Comparison of ENCODE assay signal across 10 mouse cellular contexts in the genomic region with DNA sequence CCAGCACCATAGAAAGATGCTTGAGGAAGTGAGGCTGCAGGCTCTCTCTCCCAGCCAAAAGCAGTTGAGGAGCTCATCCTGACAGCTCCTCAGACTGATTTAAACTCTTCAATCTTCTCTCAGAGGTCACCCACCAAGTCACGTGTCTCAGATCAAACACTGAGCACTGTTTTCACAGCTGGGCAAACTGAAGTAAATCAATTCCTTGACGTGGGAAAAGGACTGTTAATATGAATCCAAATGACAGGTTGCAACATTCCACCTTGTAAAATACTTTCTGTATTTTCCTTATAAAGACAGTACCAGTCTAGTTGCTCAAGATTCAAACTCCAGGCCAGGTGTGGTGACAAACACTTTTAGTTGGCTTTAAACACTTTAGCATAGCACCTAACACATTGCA. TPM values are rescaled to one million over a fixed set of nuclear protein-coding genes. Genes with fewer than 3 reads are reported as not detected.
A peak's percentile ranks its signal among the peaks of the same experiment; 100 is the strongest.
DNase-seq lines count a peak whose midpoint lies in the region; ATAC-seq and TF ChIP-seq lines count a peak whose summit lies in the region.
"Had no signal": no experiment of that assay in that cellular context is flagged by ENCODE, and none has a peak within 500 bp of the region (broad histone marks: within the 10 kb centered on the region; RNA-seq: fewer than 3 reads in every experiment).

No protein-coding gene starts in this region.

- H3K27me3 ChIP-seq in heart, embryonic 15.5 days: no peaks in the 10 kb centered on the region
- no peaks in the 10 kb centered on the region for H3K27me3 ChIP-seq in hindbrain, postnatal 0 days (ENCODE audit: insufficient read depth, low read length)
- H3K27me3 ChIP-seq in midbrain, embryonic 14.5 days (ENCODE audit: control insufficient read depth, insufficient read depth, low read length): no peaks in the 10 kb centered on the region
- H3K27me3 ChIP-seq: Patski had no signal

- peak overlapping the region; percentile 95; the same call in 1 of the 2 replicates for H3K9ac ChIP-seq in heart, embryonic 15.5 days
- H3K9ac ChIP-seq in hindbrain, postnatal 0 days (replicated peaks; ENCODE audit: low read length): peak overlapping the region; percentile 97
- H3K9ac ChIP-seq in midbrain, embryonic 14.5 days (replicated peaks; ENCODE audit: low read length): peak overlapping the region; percentile 20; the same call in 1 of the 2 replicates

- DNase-seq in heart, postnatal 4 days: no peak
- DNase-seq in embryo, embryonic 10 days (ENCODE audit: low spot score): peak; percentile 69
- no peak for DNase-seq in hindbrain, postnatal 0 days (ENCODE audit: low spot score)
- no peak for DNase-seq in midbrain, embryonic 14.5 days
- no peak for DNase-seq in spleen, postnatal 10 days (ENCODE audit: low spot score in 2 of 2)
- no peak for DNase-seq in cerebellum, postnatal 14 days
- DNase-seq: layer of hippocampus, postnatal 36 days had no signal

- no peaks in the 10 kb centered on the region for H3K9me3 ChIP-seq in heart, embryonic 15.5 days (replicated peaks)
- no peaks in the 10 kb centered on the region for H3K9me3 ChIP-seq in hindbrain, postnatal 0 days (ENCODE audit: low read length)
- no peaks in the 10 kb centered on the region for H3K9me3 ChIP-seq in midbrain, embryonic 14.5 days (ENCODE audit: control insufficient read depth, low read length)

- H3K4me1 ChIP-seq in heart, embryonic 15.5 days (replicated peaks): peaks cover 31% of the 10 kb centered on the region
- peaks cover 15% of the 10 kb centered on the region for H3K4me1 ChIP-seq in hindbrain, postnatal 0 days (ENCODE audit: insufficient read depth, low read length)
- H3K4me1 ChIP-seq in midbrain, embryonic 14.5 days (ENCODE audit: control insufficient read depth, insufficient read depth, low read length): peaks cover 22% of the 10 kb centered on the region

- no peak for ATAC-seq in heart, embryonic 15.5 days (replicated peaks; ENCODE audit: insufficient number of reproducible peaks, insufficient read depth, low FRiP score, low read depth)
- ATAC-seq in hindbrain, postnatal 0 days: no peak
- ATAC-seq in midbrain, embryonic 14.5 days (ENCODE audit: low FRiP score, low TSS enrichment): no peak
- ATAC-seq in CD4-positive, CD25-positive, alpha-beta regulatory T cell, adult 4 months: no peak
- ATAC-seq: Patski had no signal

- TF ChIP-seq CTCF in hindbrain, postnatal 0 days (IDR thresholded peaks at IDR 0.05; ENCODE audit: low read depth): no peak

- H3K36me3 ChIP-seq in heart, embryonic 15.5 days: peaks cover 17% of the 10 kb centered on the region
- H3K36me3 ChIP-seq in hindbrain, postnatal 0 days (ENCODE audit: insufficient read depth, low read length): peaks cover 8% of the 10 kb centered on the region; the same call in 1 of the 2 replicates
- H3K36me3 ChIP-seq in midbrain, embryonic 14.5 days (ENCODE audit: control insufficient read depth, insufficient read depth, low read length): peaks cover 20% of the 10 kb centered on the region

- WGBS in heart, embryonic 15.5 days: 7% methylated on average over 2 of the region's 2 CpGs
- 29% methylated on average over 2 of the region's 2 CpGs for WGBS in hindbrain, postnatal 0 days
- WGBS in midbrain, embryonic 14.5 days: 26% methylated on average over 2 of the region's 2 CpGs

- peak overlapping the region; percentile 66 for H3K4me2 ChIP-seq in heart, embryonic 15.5 days
- H3K4me2 ChIP-seq in hindbrain, postnatal 0 days (ENCODE audit: low read depth, low read length): peak overlapping the region; percentile 81
- H3K4me2 ChIP-seq in midbrain, embryonic 14.5 days (ENCODE audit: low read length): peak overlapping the region; percentile 62

- H3K27ac ChIP-seq in heart, embryonic 15.5 days: 0 out of 2 replicates have a peak overlapping the region, but pooled peaks have one; percentile 95
- H3K27ac ChIP-seq in hindbrain, postnatal 0 days: no peak overlapping the region
- no peak overlapping the region for H3K27ac ChIP-seq in midbrain, embryonic 14.5 days (replicated peaks; ENCODE audit: low read depth, low read length)

- peak overlapping the region; percentile 88 for H3K4me3 ChIP-seq in heart, embryonic 15.5 days
- peak overlapping the region; percentile 99 for H3K4me3 ChIP-seq in hindbrain, postnatal 0 days (ENCODE audit: low read length)
- peak overlapping the region; percentile 92 for H3K4me3 ChIP-seq in midbrain, embryonic 14.5 days (replicated peaks; ENCODE audit: low read depth, low read length)

RNA-seq across cellular contexts. Expression of a gene that starts 1.6 kb away (rescaled TPM):
- 26.2 and 30.5 TPM in 2 replicates for polyA plus RNA-seq in heart, embryonic 15.5 days (2015; fragmentation: Nextera tagmentation; extraction: Ambion mirVana)
- 10 to 100 TPM; 26.4 to 27.5 TPM for total RNA-seq in heart, postnatal 4 days (2021)
- total RNA-seq in hindbrain, postnatal 0 days (2014; rRNA removed): 43.7 and 44.1 TPM in 2 replicates
- polyA plus RNA-seq in hindbrain, postnatal 0 days (2015; fragmentation: Nextera tagmentation; extraction: Ambion mirVana): 25.2 and 29.0 TPM in 2 replicates
- polyA plus RNA-seq in midbrain, embryonic 14.5 days (2014; fragmentation: Nextera tagmentation; extraction: Ambion mirVana): 28.7 and 34.6 TPM in 2 replicates
- 10 to 100 TPM in 1 of 2 experiments, 1 to 10 TPM in 1; 7.3 to 10.5 TPM for polyA plus RNA-seq in CD4-positive, CD25-positive, alpha-beta regulatory T cell, adult 4 months (2017; shearing (Covaris generic))

RNA-seq across cellular contexts. Expression of a gene that starts 43.4 kb away (rescaled TPM):
- 55.8 and 71.4 TPM in 2 replicates for polyA plus RNA-seq in heart, embryonic 15.5 days (2015; fragmentation: Nextera tagmentation; extraction: Ambion mirVana)
- total RNA-seq in heart, postnatal 4 days (2021): 10 to 100 TPM; 58.2 to 60.0 TPM
- total RNA-seq in hindbrain, postnatal 0 days (2014; rRNA removed): 49.6 and 62.4 TPM in 2 replicates
- polyA plus RNA-seq in hindbrain, postnatal 0 days (2015; fragmentation: Nextera tagmentation; extraction: Ambion mirVana): 42.3 and 42.8 TPM in 2 replicates
- 62.6 and 80.2 TPM in 2 replicates for polyA plus RNA-seq in midbrain, embryonic 14.5 days (2014; fragmentation: Nextera tagmentation; extraction: Ambion mirVana)
- 100 to 1,000 TPM; 255 to 363 TPM for polyA plus RNA-seq in CD4-positive, CD25-positive, alpha-beta regulatory T cell, adult 4 months (2017; shearing (Covaris generic))

Comparison
In these comparisons a context has a peak if more than half of its experiments do, and no peak if none do; other contexts are left out.
1. H3K9ac ChIP-seq: peak in every context shown above with its lines; median percentile 97 in hindbrain, postnatal 0 days; 95 in heart, embryonic 15.5 days; 20 in midbrain, embryonic 14.5 days.